Mouse (Mus musculus): ENCODE results near the gene Gm43191.
"Not testable (repeated sequence)": the region's sequence is repeated elsewhere in the genome, so short reads cannot be mapped to it uniquely, and the experiment has no call there.

Gm43191 gene

DNA sequence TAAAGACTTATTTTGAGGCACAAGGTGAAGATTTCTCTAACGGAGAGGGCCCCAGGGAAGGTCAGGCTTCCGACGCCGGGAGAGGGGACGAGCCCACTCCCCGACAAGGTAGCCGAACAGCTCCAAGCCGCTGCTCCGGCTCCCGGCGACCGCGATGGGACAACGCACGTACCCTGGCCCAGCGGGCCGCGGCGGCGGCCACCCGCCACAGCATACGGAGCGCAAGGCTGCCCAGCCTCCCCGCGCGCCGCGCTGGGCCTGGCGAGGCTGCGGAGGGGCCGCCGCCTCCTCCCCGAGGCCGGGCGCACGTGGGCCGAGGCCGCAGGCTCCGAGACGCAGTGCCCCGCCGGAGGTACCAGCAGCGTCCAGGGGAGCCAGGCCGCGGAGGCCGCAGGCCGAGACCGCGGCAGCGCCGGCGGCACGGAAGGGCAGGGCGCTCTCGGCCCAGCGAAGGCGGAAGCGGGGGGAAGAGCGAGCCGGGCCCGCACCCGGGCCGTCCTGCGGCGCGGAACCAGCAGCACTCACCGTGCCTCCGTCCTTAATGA is 19.1 kb downstream of the Gm43191 start:
- DNase-seq (ENCODE audit: extremely low read depth, low read depth): no peak

DNA sequence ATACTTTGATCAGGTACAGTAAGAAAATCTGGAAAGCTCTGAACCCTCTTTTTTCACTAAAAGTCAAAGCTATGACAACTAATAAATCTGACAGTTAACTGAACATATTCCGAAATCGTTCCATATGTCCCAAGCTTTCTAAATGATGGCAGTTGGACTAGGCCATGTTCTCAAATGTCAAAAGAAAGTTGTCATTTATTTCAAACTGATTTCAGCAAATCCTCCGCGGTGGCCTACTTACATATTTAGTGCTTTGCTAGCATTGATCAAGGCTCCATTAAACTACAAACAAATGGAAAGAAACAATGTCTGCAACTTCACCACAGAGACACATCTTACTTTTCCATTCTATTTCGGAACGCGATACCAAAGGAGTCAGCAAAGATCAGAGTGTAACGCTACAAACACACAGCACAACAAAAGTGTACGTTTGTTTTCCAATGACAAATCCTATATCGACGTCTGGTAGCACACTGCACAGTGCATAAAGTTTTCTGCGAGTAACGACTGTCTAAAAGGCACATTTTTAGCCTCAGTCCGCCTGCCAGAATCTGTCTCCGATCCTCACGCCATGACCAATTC is 19.7 kb downstream of the Gm43191 start:
- DNase-seq (ENCODE audit: extremely low read depth, low read depth): peak; percentile 41

DNA sequence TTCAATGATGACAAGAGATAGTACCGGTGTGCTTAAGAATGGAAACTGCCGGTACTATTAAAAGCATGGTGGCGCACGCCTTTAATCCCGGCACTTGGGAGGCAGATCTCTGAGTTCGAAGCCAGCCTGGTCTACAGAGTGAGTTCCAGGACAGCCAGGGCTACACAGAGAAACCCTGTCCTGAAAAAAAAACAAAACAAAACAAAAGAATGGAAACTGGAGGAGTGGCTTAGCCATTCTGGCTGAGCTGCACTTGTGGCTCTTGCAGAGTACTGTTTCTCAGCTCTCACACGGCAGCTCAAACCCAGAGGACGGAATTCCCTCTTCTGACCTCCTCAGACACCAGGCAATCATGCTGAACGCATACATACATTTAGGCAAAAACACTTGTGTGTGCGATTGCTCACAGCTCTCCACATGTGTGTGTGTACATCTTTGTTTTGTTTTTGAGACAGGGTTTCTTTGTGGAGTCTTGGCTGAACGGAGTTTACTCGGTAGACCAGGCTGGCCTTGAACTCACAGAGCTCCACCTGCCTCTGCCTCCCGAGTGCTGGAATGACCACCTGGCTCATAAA is 21.1 kb downstream of the Gm43191 start:
- no peak for DNase-seq (ENCODE audit: extremely low read depth, low read depth)

DNA sequence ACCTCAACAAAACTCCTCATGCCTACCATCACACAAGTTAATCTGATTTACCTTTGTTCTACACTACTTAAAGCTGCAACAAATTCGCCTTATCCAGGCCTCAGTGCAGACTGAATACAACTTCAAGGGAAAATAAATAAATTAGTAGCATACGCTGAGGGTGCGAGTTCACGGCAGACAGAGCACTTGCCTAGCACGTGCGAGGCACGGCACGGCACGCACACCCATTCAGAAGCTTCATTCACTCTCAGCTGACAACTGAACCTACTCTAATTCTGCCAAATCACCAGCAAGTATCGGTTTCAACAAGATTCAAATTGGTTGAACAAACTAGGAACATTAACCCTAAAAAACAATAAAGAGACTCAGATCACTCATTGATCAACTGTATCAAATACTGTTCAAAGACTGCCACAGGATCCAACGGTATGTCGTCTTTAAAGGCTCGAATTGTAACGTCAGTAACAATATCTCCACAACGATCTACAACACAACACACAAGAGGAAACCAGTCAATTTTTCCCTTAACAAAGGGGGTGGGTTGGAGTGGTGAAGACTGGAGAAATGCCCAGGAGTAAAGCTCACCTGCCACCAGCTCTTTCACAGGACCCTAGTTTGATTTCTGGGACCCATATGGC is 22.0 kb downstream of the Gm43191 start:
- DNase-seq (ENCODE audit: extremely low read depth, low read depth): no peak

DNA sequence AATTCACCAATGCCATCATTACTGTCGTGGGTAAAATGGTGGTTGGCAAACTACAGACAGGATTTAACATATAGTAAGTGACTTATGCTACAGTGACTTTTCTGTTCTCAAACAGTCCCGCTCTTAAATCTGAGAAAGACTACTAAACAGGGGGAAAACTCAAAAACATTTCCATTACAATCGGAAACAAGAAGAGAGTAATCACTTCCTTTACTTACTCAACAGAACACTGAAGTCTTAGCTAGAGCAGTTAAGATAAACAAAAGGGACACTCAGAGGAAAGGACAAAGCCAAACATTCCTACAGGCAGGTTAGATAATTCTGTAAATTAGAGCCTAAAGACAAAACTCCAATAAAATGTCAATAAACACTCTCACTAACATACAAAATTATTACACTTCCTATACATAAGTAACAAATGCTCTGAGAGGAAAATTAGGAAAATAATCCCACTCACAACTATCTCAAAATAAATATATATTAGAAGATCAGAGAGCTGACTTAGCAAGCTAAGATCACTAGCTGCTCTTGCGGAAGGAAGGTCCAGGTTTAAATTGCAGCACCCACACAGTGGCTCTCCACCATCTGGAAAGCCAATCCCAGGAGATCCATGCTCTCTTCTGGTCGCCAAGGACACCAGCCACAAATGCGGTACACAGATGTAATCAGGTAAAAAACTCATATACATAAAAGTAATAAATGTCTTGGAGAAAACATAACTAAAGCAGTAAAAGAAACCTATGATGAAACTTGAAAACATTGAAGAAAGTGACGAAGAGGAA is 24.7 kb downstream of the Gm43191 start:
- no peak for DNase-seq (ENCODE audit: extremely low read depth, low read depth)

DNA sequence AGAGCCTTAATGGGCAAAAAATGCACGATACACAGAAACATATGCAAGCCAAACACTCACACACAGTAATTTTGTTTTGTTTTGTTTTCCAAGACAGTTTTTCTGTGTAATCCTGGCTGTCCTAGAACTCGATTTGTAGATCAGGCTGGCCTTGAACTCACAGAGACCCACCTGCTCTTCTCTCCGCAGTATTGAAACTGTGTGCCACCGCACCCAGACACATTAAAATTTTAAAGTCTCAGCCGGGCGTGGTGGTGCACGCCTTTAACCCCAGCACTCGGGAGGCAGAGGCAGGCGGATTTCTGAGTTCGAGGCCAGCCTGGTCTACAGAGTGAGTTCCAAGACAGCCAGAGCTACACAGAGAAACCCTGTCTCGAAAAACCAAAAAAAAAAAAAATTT is 27.0 kb downstream of the Gm43191 start:
- not testable (repeated sequence) for DNase-seq (ENCODE audit: extremely low read depth, low read depth)

DNA sequence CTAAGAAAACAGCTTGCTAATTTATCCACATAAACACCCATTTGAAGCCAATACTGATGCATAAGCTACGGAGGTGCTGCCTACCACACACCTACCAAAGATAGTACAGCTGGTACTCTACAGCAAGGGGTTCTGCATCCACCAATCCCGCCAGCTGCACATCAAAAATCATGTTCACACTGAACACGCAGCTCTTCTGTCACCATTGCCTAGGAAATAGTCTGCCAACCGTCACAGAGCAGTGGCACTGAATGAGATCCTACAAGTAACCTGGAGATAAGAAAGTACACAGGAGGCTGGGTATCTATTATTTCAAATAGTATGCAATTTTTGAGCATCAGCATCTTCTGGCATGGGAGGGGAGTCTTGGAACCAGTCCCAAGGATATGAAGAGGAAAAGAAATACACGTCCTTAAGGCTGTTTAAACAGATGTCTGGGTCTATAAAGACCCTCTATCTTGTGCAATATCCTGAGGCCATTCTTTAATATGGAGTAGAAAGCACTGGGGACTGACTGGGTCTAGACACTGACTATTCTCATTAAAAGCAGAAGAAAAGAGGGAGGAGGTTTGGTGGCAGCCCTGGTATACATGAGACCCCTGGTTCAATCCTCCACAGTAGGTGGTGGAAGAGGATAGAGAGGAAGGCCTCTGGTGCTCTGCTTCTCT is 27.6 kb downstream of the Gm43191 start:
- DNase-seq (ENCODE audit: extremely low read depth, low read depth): no peak

DNA sequence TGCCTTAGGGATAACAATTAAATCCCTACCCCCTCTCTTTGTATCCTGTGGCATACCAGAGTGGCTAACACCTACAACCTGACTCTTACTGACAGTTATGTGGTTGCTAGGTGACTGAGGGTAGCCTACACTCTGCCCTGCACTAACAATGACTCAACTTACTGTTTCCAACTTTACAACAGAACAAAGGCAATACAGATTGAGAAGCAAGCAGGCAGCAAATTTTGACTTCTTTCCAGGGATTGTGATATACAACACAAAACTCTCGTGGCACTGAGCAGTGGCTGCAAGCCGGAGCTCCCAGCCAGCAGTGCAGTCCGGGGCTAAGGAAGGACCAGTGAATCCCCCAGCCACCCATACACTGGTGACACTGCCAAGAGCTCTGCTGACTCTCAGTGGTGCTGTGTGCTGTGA is 29.0 kb downstream of the Gm43191 start:
- no peak for DNase-seq (ENCODE audit: extremely low read depth, low read depth)

DNA sequence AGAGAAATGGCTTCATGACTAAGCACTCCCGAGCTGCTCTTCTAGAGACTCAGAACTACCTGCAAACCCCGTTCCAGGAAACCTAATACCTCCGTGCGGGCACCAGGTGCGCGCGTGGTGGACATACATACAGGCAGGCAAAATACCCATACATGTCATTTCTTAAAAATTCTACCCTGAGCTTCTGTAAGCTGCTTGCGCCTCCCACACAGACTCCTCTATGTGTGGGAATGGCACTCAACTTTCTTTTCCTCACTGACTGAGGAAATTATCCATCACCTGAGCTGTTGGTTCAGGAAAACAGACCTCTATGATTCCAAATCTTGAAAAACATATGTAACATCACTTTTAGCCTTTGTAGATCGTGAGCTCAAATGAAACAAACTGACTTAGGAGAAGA is 30.4 kb downstream of the Gm43191 start:
- no peak for DNase-seq (ENCODE audit: extremely low read depth, low read depth)

DNA sequence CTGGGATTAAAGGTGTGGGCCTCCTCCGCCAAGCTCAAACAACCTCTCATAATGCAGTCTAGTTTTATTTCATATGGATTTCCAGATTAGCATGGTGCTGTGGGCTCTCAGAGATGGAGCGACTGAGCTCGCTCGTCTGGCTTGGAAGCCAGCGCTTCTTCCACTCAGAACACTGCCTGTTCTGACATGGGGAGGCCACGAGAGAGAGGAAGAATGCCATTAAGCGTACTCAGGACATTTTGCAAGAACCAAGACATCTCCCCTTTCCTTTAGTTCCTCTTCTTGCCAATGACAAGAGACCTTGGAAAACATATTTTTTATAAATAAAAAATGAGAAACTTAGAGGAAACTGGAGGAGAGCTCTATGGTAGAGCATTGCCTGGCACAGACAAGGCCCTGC is 32.3 kb downstream of the Gm43191 start:
- DNase-seq (ENCODE audit: extremely low read depth, low read depth): no peak

DNA sequence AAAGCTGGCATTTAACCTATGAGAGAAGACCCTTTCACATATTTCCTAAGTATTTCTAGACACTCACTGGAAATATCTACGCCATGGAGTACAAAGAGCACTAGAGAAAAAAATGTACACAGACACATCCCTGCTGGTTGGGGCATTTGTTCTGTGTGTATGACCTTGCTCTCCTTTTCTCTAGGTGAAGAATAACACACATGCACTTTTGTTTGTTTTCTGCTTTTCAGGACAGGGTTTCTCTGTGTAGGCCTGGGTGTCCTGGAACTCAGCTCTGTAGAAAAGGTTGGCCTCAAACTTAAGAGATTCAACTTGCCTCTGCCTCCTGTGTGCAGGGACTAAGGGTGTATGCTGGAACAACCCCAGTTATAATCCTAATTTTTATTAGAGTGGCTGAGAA is 34.7 kb downstream of the Gm43191 start:
- DNase-seq (ENCODE audit: extremely low read depth, low read depth): no peak

DNA sequence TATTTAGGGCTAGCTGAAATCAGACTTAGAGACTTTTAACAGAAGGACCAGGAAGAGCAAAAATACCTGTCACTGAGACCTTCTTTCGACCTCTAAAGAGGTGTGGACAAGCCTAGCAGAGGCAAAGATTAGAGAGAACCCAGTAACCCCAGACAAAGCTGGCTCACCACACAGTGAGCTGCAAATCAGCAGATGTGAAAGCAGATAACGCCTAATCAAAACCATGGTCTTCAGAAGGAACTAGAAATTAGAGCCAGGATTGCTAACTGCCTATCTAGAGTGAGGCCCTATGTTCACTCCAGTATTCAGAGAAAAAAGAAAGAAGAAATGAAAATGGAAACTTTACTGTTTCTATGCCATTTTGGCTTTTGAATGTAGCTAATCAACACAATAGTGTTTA is 38.7 kb downstream of the Gm43191 start:
- DNase-seq (ENCODE audit: extremely low read depth, low read depth): no peak

DNA sequence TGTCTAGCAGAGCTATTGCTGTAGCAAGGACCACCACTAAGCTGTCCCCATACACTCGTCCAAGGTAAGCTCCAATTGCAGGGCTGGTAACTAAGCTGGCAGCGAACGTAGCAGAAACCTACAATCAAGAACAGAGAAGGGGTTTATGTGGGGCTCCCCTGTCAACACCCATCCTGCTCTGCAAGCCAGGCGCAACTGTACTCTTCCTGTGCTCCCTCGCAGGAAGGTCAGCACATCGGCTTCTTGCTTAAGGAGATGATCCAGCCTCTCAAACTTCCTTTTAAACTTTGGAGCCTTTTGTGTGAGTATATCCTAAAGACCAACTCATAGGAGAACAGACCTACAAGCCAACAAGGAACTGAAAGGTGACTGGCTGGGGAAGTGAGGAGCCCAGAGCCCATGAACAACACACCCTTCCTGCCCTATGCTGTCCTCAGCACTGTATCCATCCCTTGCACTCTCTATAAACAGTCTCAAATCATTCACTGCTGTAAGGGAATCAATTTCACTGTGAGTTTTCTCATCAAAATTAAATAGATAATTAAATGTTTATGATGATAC is 39.2 kb downstream of the Gm43191 start:
- DNase-seq (ENCODE audit: extremely low read depth, low read depth): no peak

DNA sequence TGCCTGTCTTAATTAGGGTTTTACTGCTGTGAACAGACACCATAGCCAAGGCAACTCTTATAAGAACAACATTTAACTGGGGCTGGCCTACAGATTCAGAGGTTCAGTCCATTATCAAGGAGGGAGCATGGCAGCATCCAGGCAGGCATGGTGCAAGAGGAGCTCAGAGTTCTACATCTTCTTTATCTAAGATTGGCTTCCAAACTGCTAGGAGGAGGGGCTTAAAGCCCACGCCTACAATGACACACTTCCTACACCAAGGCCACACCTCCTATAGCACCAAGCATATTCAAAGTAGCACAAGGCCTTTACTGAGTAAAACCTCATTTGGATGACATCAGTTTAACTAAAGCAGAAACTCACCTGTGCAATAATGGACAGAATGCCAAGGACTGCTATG is 41.0 kb downstream of the Gm43191 start:
- DNase-seq (ENCODE audit: extremely low read depth, low read depth): peak; percentile 24

DNA sequence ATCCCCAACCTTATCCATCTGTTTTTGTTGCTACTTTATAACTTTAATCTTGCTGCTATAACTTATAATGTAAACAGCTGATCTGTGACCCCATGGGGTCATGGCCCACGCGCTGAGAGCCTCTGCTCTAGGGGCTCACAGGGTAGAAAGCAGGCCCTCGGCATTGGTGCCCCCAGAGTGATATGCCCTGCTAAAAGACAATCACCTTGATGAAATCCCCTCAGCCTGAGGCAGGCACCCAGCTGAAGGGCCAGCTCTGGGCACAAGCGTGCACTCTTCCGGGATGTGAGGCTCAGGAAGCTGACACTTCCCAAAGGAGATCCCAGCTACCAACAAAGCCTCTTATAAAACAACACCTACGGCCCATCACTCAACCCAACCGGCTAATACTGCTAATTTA is 42.5 kb downstream of the Gm43191 start:
- no peak for DNase-seq (ENCODE audit: extremely low read depth, low read depth)

DNA sequence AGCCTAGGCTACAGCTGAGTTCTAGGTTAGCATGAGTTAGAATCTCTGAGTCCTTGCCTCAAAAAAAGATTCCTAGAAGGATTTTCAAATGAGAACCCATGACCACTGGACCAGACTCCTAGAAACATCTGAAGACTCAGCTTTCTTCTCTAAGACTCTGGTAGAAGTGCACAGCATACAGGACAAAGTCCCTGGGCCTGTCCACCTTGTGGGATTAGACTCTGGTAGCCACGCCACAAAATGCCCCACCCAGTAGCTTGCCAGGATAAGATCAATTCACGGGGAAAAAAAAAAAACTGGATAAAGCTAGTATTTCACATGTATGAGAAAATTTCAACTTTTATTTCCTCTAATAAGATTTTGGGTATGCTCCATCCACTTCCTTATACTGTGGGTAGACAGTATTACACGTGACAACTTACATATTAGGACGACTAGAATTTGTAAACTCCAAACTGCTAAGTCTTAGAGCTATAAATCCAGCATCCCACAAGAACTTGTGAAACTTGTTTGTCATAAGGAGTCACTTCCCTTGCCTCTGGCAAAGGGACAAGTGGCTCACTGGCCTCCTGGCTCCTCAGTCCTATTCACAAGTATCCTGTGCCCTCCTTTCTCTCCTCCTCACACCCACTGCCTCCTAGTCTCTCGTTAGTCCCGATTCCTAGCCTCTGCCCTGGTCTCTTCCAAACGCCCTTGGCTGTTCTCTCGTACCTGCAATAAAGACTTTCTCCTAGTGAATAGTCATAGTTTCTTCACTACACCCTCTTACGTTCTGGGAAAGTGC is 43.2 kb downstream of the Gm43191 start:
- DNase-seq (ENCODE audit: extremely low read depth, low read depth): no peak

DNA sequence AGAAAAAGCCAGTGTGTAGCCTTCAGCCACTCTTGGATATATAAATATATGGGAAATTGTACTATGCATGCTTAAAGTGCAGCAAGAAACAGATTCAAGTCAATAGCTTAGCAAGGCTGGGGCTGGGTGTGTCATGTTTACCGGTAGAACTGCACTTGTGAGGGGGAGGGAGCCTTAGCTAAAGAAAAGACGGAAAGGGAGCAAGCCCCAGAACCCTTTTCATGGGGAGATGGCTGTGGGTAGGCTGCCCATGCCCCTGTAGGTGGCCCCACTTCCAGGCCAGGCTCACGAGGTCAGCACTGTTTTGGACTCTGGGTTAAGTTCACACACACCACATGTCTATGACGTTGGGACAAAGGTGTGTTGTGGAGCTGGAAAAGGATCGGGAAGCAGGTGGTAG is 45.3 kb downstream of the Gm43191 start:
- DNase-seq (ENCODE audit: extremely low read depth, low read depth): no peak

DNA sequence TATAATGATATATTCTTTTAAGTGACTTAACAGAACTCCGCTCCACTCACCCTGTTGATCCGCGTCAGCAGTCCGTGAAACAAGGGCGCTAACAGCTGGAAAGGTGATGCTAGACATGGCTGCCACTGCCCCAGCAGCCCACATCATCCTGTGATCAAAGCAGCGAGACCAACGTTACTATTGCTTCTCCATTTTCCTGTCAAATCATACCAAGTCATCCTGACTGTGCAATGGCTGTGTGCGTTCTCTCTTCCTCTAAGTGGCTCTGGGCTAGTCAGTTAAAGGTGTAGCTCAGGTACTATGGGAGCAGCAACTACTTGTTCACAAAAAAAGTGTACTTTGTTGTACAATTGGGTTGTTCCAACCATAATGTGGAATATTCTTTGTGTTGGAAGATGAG is 46.2 kb downstream of the Gm43191 start:
- no peak for DNase-seq (ENCODE audit: extremely low read depth, low read depth)

DNA sequence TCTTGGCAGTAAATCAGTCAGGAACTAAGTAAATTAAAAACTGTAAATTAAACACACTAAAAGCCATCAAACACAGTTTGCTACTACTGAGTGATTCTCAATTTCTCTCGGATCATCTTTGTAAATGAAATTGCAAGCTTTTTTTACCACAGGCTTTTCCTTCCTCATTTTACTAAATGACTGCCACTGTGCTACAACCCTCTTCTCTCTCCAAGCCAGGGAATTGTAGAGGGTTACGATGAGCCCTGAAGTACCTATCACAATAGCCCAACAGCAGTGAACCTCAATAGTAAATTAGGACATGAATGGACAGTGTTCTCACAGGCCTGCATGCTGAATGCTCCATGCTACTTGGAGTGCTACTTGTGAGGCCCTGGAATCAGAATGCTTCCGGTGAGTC is 47.0 kb downstream of the Gm43191 start:
- no peak for DNase-seq (ENCODE audit: extremely low read depth, low read depth)

DNA sequence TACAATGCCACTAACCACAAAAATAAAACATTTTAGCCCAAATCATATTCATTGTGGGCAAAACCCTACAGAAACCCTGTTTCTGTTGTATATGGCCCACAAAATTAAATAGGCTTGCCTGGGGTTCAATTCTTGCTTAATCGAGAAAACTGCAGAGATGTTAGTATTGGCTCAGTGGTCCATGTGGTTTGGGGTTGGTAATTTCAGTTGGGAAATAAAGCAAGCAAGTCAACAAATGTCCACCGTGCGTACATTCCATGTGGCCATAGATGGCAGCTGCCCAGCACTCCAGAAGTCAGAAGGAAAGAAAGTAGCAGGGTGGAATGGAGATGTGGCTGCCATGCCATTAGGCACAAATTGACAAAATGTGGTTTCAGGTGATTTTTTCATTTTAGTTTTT is 48.1 kb downstream of the Gm43191 start:
- DNase-seq (ENCODE audit: extremely low read depth, low read depth): no peak

DNA sequence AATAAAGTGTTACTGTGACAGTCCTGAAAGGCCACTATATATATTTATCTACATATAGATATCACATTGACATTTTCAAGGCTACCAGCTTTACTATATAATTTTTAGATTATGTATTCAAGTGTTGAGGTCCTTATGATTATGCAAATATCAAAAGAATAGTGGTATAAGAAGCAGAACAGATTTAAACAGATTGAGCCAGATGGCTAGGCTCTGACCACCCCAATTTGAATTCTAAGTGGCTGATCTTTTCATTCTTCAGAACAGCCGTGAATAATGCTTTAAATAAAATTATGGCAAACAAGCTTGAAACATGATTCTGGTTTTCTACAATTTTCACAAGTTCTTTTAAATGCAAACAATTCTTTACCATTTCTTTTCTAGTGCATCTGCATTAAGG is 49.6 kb downstream of the Gm43191 start:
- no peak for DNase-seq (ENCODE audit: extremely low read depth, low read depth)

Data from MEL-GATA-1-ER (cell line).